Mouse (Mus musculus): ENCODE measurements at regions not wholly inside any gene's neighbourhood (a gene's known extent, or its start where the extent isn't known, plus 50 kb on each side); places are given as distances from the start of the nearest gene placed in this dataset.

DNA sequence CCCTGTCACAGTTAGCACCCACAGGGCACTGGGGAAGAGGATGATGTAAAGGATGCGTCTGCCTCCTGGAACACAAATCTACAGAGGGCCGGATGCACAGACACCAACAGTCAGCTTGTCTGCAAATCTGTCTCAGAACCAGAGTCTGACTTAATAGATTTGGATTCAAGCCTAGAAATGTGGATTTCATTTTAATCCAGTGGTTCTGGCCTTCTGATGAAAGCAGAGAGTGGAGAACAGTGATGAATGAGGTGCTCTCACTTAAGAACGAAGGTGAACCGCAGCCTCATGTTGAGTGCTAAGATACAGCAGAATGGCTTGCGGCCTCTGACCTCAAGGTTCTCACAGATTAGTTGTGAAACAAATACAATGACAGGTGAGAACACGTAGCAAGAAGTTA lies 446.5 kb downstream of the Tmem114 start:
- Histone ChIP-seq H3K4me2 (replicated peaks; ENCODE audit: low read depth) (no peak overlapping the region), H3K4me3 (ENCODE audit: low read depth, low read length) (no peak overlapping the region), H3K36me3 (ENCODE audit: control insufficient read depth, insufficient read depth, low read length) (no peaks in the 10 kb centered on the region), H3K9me3 (ENCODE audit: control insufficient read depth, low read length) (no peaks in the 10 kb centered on the region), H3K27ac (replicated peaks) (no peak overlapping the region), H3K27me3 (ENCODE audit: control insufficient read depth, insufficient read depth, low read length) (no peaks in the 10 kb centered on the region), H3K9ac (ENCODE audit: low read length) (no peak overlapping the region), H3K4me1 (replicated peaks; ENCODE audit: control insufficient read depth, insufficient read depth) (no peaks in the 10 kb centered on the region)
- 40% methylated on average over 6 of the region's 6 CpGs for WGBS
- TF ChIP-seq EP300 (optimal IDR thresholded peaks at IDR 0.05) (no peak), CTCF (IDR thresholded peaks at IDR 0.05; ENCODE audit: low read depth) (no peak)
- DNase-seq (ENCODE audit: low spot score) = no peak
- ATAC-seq (ENCODE audit: low FRiP score, low TSS enrichment) = no peak

DNA sequence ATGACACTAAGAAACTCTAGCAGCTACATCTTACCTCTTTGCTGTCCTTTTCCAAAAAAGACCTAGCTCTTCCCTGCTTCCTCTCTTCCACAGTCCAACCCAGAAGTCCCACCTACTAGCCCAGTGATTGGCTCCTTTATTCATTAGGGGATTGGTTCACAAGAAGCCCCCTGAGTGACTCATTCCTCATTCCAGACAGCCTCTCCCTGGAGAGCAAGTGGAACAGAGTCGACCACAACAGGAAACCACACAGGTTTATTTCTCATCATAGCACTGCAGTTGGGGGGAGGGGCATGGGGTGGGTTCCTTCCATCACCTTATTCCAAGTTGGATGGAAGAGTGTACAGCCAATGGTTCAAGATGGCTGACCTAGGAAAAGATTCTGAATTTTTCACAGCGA lies 473.3 kb downstream of the Tmem114 start:
- Histone ChIP-seq H3K4me1 (replicated peaks; ENCODE audit: control insufficient read depth, insufficient read depth) (no peaks in the 10 kb centered on the region), H3K27ac (replicated peaks) (no peak overlapping the region), H3K36me3 (ENCODE audit: control insufficient read depth, insufficient read depth, low read length) (no peaks in the 10 kb centered on the region), H3K4me3 (ENCODE audit: low read depth, low read length) (no peak overlapping the region), H3K4me2 (replicated peaks; ENCODE audit: low read depth) (no peak overlapping the region), H3K9me3 (ENCODE audit: control insufficient read depth, low read length) (no peaks in the 10 kb centered on the region), H3K9ac (ENCODE audit: low read length) (no peak overlapping the region), H3K27me3 (ENCODE audit: control insufficient read depth, insufficient read depth, low read length) (no peaks in the 10 kb centered on the region)
- 74% methylated on average over 2 of the region's 2 CpGs for WGBS
- no peak for TF ChIP-seq EP300 (optimal IDR thresholded peaks at IDR 0.05)
- TF ChIP-seq CTCF (IDR thresholded peaks at IDR 0.05; ENCODE audit: low read depth) = no peak
- ATAC-seq (ENCODE audit: low FRiP score, low TSS enrichment) = no peak
- no peak for DNase-seq (ENCODE audit: low spot score)

DNA sequence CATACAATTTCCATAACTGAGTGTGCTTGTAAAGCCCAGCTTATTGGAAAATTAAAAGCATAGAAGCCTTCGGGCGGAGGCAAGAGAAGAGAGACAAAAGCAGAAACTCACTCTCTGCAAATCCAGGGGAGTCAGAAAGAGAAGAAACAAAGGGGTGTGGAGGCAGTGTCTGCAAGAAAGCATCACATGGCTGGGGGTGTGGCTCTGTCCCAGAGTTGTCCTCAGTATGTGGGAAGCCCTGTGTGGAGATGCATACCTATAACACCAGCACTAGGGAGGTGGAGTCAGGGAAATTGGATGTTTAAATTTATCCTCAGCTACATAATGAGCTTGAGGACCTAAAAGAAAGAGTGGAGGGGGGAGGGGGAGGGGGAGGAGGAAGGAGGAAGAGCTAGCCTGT lies 482.6 kb downstream of the Tmem114 start:
- DNase-seq (ENCODE audit: low spot score) = no peak
- ATAC-seq (ENCODE audit: low FRiP score, low TSS enrichment) = no peak
- Histone ChIP-seq H3K36me3 (ENCODE audit: control insufficient read depth, insufficient read depth, low read length) (no peaks in the 10 kb centered on the region), H3K4me1 (replicated peaks; ENCODE audit: control insufficient read depth, insufficient read depth) (no peaks in the 10 kb centered on the region), H3K27ac (replicated peaks) (no peak overlapping the region), H3K4me3 (ENCODE audit: low read depth, low read length) (no peak overlapping the region), H3K4me2 (replicated peaks; ENCODE audit: low read depth) (no peak overlapping the region), H3K27me3 (ENCODE audit: control insufficient read depth, insufficient read depth, low read length) (no peaks in the 10 kb centered on the region), H3K9me3 (ENCODE audit: control insufficient read depth, low read length) (no peaks in the 10 kb centered on the region), H3K9ac (ENCODE audit: low read length) (no peak overlapping the region)
- 89% methylated on average over 2 of the region's 2 CpGs for WGBS
- no peak for TF ChIP-seq CTCF (IDR thresholded peaks at IDR 0.05; ENCODE audit: low read depth)
- TF ChIP-seq EP300 (optimal IDR thresholded peaks at IDR 0.05) = no peak

DNA sequence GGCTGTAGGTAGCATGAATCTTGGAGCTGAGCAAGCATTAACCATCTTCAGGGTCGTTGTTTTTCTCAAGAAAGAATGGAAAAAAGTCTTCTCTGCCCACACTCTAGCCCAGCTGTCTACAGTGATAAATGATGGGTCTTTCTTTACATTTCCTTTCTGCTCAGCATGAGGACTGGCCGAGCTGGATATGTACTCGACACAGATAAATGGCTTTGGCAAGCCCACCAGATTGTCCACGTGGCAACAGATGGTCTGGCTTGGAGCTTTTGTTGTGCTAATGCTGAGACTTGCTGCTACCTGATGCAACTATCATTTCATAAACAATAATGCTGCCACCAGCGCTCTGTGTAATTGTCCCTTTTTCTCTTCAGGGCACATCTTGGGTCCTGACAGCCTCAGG lies 487.8 kb downstream of the Tmem114 start:
- no peak for DNase-seq (ENCODE audit: low spot score)
- no peaks in the 10 kb centered on the region for H3K4me1 ChIP-seq (replicated peaks; ENCODE audit: control insufficient read depth, insufficient read depth)
- H3K9me3 ChIP-seq (ENCODE audit: control insufficient read depth, low read length) = no peaks in the 10 kb centered on the region
- ATAC-seq (ENCODE audit: low FRiP score, low TSS enrichment) = no peak
- no peak overlapping the region for H3K27ac ChIP-seq (replicated peaks)
- no peak overlapping the region for H3K9ac ChIP-seq (ENCODE audit: low read length)
- H3K27me3 ChIP-seq (ENCODE audit: control insufficient read depth, insufficient read depth, low read length) = no peaks in the 10 kb centered on the region
- H3K4me3 ChIP-seq (ENCODE audit: low read depth, low read length) = no peak overlapping the region
- no peaks in the 10 kb centered on the region for H3K36me3 ChIP-seq (ENCODE audit: control insufficient read depth, insufficient read depth, low read length)
- TF ChIP-seq EP300 (optimal IDR thresholded peaks at IDR 0.05) = no peak
- TF ChIP-seq CTCF (IDR thresholded peaks at IDR 0.05; ENCODE audit: low read depth) = no peak
- H3K4me2 ChIP-seq (replicated peaks; ENCODE audit: low read depth) = no peak overlapping the region
- WGBS = 24% methylated on average over 5 of the region's 5 CpGs

- H3K27ac ChIP-seq (replicated peaks) = no peak overlapping the region
- no peaks in the 10 kb centered on the region for H3K4me1 ChIP-seq (replicated peaks; ENCODE audit: control insufficient read depth, insufficient read depth)
- no peaks in the 10 kb centered on the region for H3K36me3 ChIP-seq (ENCODE audit: control insufficient read depth, insufficient read depth, low read length)
- H3K9ac ChIP-seq (ENCODE audit: low read length) = no peak overlapping the region
- TF ChIP-seq EP300 (optimal IDR thresholded peaks at IDR 0.05) (no peak), CTCF (IDR thresholded peaks at IDR 0.05; ENCODE audit: low read depth) (peak; percentile 63)
- WGBS = 52% methylated on average over 4 of the region's 4 CpGs
- H3K27me3 ChIP-seq (ENCODE audit: control insufficient read depth, insufficient read depth, low read length) = no peaks in the 10 kb centered on the region
- H3K4me2 ChIP-seq (replicated peaks; ENCODE audit: low read depth) = no peak overlapping the region
- DNase-seq (ENCODE audit: low spot score) = no peak
- H3K4me3 ChIP-seq (ENCODE audit: low read depth, low read length) = no peak overlapping the region
- no peaks in the 10 kb centered on the region for H3K9me3 ChIP-seq (ENCODE audit: control insufficient read depth, low read length)
- ATAC-seq (ENCODE audit: low FRiP score, low TSS enrichment) = no peak
These were observed 492.6 kb downstream of the Tmem114 start for GRCm38 (mm10) chr16:7932322-7932721.

DNA sequence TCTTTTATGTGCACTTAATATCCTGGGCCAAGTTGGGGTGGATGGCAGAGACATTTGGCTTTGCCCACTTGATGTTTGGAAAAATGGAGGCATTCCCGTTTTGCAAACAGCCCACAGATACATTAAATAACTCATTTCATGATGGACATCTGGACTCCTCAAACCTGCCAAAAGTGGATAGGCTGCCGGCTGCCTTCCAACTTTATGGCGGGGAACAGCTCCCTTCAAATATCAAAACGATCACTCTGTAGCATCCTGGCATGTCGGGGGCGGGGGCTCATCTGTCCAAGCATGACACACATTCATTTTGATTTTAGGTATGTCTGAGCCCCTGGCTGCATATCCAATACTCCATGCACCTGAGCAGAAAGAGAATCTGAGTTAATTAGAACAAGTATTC lies 493.3 kb downstream of the Tmem114 start:
- no peak for TF ChIP-seq EP300 (optimal IDR thresholded peaks at IDR 0.05)
- TF ChIP-seq CTCF (IDR thresholded peaks at IDR 0.05; ENCODE audit: low read depth) = no peak
- Histone ChIP-seq H3K4me2 (replicated peaks; ENCODE audit: low read depth) (no peak overlapping the region), H3K9ac (ENCODE audit: low read length) (no peak overlapping the region), H3K36me3 (ENCODE audit: control insufficient read depth, insufficient read depth, low read length) (no peaks in the 10 kb centered on the region), H3K9me3 (ENCODE audit: control insufficient read depth, low read length) (no peaks in the 10 kb centered on the region), H3K27ac (replicated peaks) (no peak overlapping the region), H3K4me1 (replicated peaks; ENCODE audit: control insufficient read depth, insufficient read depth) (no peaks in the 10 kb centered on the region), H3K27me3 (ENCODE audit: control insufficient read depth, insufficient read depth, low read length) (no peaks in the 10 kb centered on the region), H3K4me3 (ENCODE audit: low read depth, low read length) (no peak overlapping the region)
- 80% methylated on average over 6 of the region's 6 CpGs for WGBS
- DNase-seq (ENCODE audit: low spot score) (no peak), ATAC-seq (ENCODE audit: low FRiP score, low TSS enrichment) (no peak)
